Mouse (Mus musculus): ENCODE results near the gene Sema6d. TPM values are rescaled to one million over a fixed set of nuclear protein-coding genes. Genes with fewer than 3 reads are reported as not detected.

The Sema6d gene
- polyA plus RNA-seq, 2 experiments = 2.2 to 3.2 TPM

- Histone ChIP-seq H3K27ac (no peak overlapping the region), H3K4me3 (ENCODE audit: insufficient read depth in 1 of 2, low read depth in 2 of 2, low read length in 2 of 2) (peak overlapping the region in 1 of 2 experiments; percentile 22; a peak in 2 of 4 replicates), H3K27me3 (ENCODE audit: control insufficient read depth, insufficient read depth, low read length) (peaks cover 15% of the 10 kb centered on the region), H3K4me1 (replicated peaks; ENCODE audit: control insufficient read depth in 2 of 2, insufficient read depth in 2 of 2, low read length in 1 of 2) (no peaks in the 10 kb centered on the region), H3K9me3 (ENCODE audit: control insufficient read depth, low read length) (no peaks in the 10 kb centered on the region), H3K9ac (replicated peaks) (no peak overlapping the region), H3K36me3 (replicated peaks; ENCODE audit: control insufficient read depth, insufficient read depth, low read depth) (no peaks in the 10 kb centered on the region), H3K4me2 (ENCODE audit: low read depth) (peak overlapping the region; percentile 13; the same call in 1 of the 2 replicates)
- TF ChIP-seq CTCF (IDR thresholded peaks at IDR 0.05; ENCODE audit: low read depth) (no peak), EP300 (IDR thresholded peaks at IDR 0.05; ENCODE audit: low read depth) (no peak)
- DNase-seq (ENCODE audit: low read depth in 3 of 3, low spot score in 3 of 3) = no peak
- 2% methylated on average over 48 of the region's 49 CpGs for WGBS (ENCODE audit: insufficient replicate concordance)
- no peak for ATAC-seq (ENCODE audit: insufficient read depth)
Observed at GRCm38 (mm10) chr2:124090231-124091141, 717 bp downstream of the Sema6d start.

- no peak overlapping the region for H3K9ac ChIP-seq (replicated peaks)
- H3K27ac ChIP-seq = no peak overlapping the region
- no peak for DNase-seq (ENCODE audit: low read depth in 3 of 3, low spot score in 3 of 3)
- H3K4me1 ChIP-seq (replicated peaks; ENCODE audit: control insufficient read depth in 2 of 2, insufficient read depth in 2 of 2, low read length in 1 of 2) = no peaks in the 10 kb centered on the region
- H3K4me2 ChIP-seq (ENCODE audit: low read depth) = no peak overlapping the region
- ATAC-seq (ENCODE audit: insufficient read depth) = no peak
- no peaks in the 10 kb centered on the region for H3K36me3 ChIP-seq (replicated peaks; ENCODE audit: control insufficient read depth, insufficient read depth, low read depth)
- TF ChIP-seq CTCF (IDR thresholded peaks at IDR 0.05; ENCODE audit: low read depth) (no peak), EP300 (IDR thresholded peaks at IDR 0.05; ENCODE audit: low read depth) (no peak)
- WGBS (ENCODE audit: insufficient replicate concordance) = 21% methylated on average over 1 of the region's 1 CpGs
- H3K27me3 ChIP-seq (ENCODE audit: control insufficient read depth, insufficient read depth, low read length) = no peaks in the 10 kb centered on the region
- no peak overlapping the region for H3K4me3 ChIP-seq (ENCODE audit: insufficient read depth in 1 of 2, low read depth in 2 of 2, low read length in 2 of 2)
- no peaks in the 10 kb centered on the region for H3K9me3 ChIP-seq (ENCODE audit: control insufficient read depth, low read length)
Observed at GRCm38 (mm10) chr2:124099697-124100096, 9.9 kb downstream of the Sema6d start.

GRCm38 (mm10) chr2:124100486-124101200 is 10.9 kb downstream of the Sema6d start:
- no peak overlapping the region for H3K27ac ChIP-seq
- no peak overlapping the region for H3K4me2 ChIP-seq (ENCODE audit: low read depth)
- no peaks in the 10 kb centered on the region for H3K9me3 ChIP-seq (ENCODE audit: control insufficient read depth, low read length)
- ATAC-seq (ENCODE audit: insufficient read depth) (no peak), DNase-seq (ENCODE audit: low read depth in 3 of 3, low spot score in 3 of 3) (no peak)
- H3K9ac ChIP-seq (replicated peaks) = no peak overlapping the region
- H3K4me3 ChIP-seq (ENCODE audit: insufficient read depth in 1 of 2, low read depth in 2 of 2, low read length in 2 of 2) = no peak overlapping the region
- 25% methylated on average over 9 of the region's 9 CpGs for WGBS (ENCODE audit: insufficient replicate concordance)
- no peaks in the 10 kb centered on the region for H3K27me3 ChIP-seq (ENCODE audit: control insufficient read depth, insufficient read depth, low read length)
- TF ChIP-seq EP300 (IDR thresholded peaks at IDR 0.05; ENCODE audit: low read depth) (no peak), CTCF (IDR thresholded peaks at IDR 0.05; ENCODE audit: low read depth) (peak; percentile 54)
- no peaks in the 10 kb centered on the region for H3K4me1 ChIP-seq (replicated peaks; ENCODE audit: control insufficient read depth in 2 of 2, insufficient read depth in 2 of 2, low read length in 1 of 2)
- no peaks in the 10 kb centered on the region for H3K36me3 ChIP-seq (replicated peaks; ENCODE audit: control insufficient read depth, insufficient read depth, low read depth)

DNA sequence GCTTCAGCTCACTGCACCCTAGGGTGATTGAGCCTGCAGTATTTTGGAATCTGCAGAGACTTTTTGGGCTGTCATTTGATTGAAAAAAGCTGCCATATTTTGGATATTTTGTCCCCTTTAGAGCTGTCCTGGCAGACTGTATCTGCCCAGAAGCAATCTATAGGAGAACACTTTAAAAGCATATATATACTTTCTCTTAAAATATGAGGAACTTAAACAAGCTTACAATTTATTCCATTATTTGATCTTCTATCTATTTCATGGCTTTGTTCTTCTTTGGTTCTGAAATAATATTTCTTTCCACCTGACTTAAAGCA is 11.4 kb downstream of the Sema6d start:
- Histone ChIP-seq H3K4me2 (ENCODE audit: low read depth) (no peak overlapping the region), H3K27ac (no peak overlapping the region), H3K9me3 (ENCODE audit: control insufficient read depth, low read length) (no peaks in the 10 kb centered on the region), H3K36me3 (replicated peaks; ENCODE audit: control insufficient read depth, insufficient read depth, low read depth) (no peaks in the 10 kb centered on the region), H3K9ac (replicated peaks) (no peak overlapping the region), H3K4me1 (replicated peaks; ENCODE audit: control insufficient read depth in 2 of 2, insufficient read depth in 2 of 2, low read length in 1 of 2) (no peaks in the 10 kb centered on the region), H3K4me3 (ENCODE audit: insufficient read depth in 1 of 2, low read depth in 2 of 2, low read length in 2 of 2) (no peak overlapping the region), H3K27me3 (ENCODE audit: control insufficient read depth, insufficient read depth, low read length) (no peaks in the 10 kb centered on the region)
- TF ChIP-seq EP300 (IDR thresholded peaks at IDR 0.05; ENCODE audit: low read depth) (no peak), CTCF (IDR thresholded peaks at IDR 0.05; ENCODE audit: low read depth) (no peak)
- no peak for DNase-seq (ENCODE audit: low read depth in 3 of 3, low spot score in 3 of 3)
- ATAC-seq (ENCODE audit: insufficient read depth) = no peak

DNA sequence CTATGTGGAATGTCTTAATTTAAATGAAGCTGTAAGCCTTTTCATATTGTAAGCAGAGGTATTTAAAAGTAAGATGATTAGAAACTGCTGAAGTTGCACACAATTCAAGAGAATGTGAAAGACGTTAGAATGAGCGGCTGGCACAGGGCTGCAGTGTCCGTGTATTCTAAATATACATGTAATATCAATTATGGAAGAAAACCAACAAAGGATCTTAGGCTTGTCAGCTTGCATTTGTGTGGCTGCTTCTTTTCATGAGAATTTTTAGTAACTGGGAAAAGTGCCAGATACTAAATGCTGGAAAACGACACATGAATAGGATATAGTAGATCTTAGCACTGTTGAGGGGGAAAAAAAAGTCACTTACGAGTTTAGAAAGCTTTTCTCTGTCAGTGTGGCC is 11.8 kb downstream of the Sema6d start:
- DNase-seq (ENCODE audit: low read depth in 3 of 3, low spot score in 3 of 3) = no peak
- Histone ChIP-seq H3K36me3 (replicated peaks; ENCODE audit: control insufficient read depth, insufficient read depth, low read depth) (no peaks in the 10 kb centered on the region), H3K27ac (no peak overlapping the region), H3K4me1 (replicated peaks; ENCODE audit: control insufficient read depth in 2 of 2, insufficient read depth in 2 of 2, low read length in 1 of 2) (no peaks in the 10 kb centered on the region), H3K27me3 (ENCODE audit: control insufficient read depth, insufficient read depth, low read length) (no peaks in the 10 kb centered on the region), H3K4me3 (ENCODE audit: insufficient read depth in 1 of 2, low read depth in 2 of 2, low read length in 2 of 2) (no peak overlapping the region), H3K4me2 (ENCODE audit: low read depth) (no peak overlapping the region), H3K9ac (replicated peaks) (no peak overlapping the region), H3K9me3 (ENCODE audit: control insufficient read depth, low read length) (no peaks in the 10 kb centered on the region)
- WGBS (ENCODE audit: insufficient replicate concordance) = 65% methylated on average over 5 of the region's 5 CpGs
- no peak for ATAC-seq (ENCODE audit: insufficient read depth)
- TF ChIP-seq EP300 (IDR thresholded peaks at IDR 0.05; ENCODE audit: low read depth) = no peak
- TF ChIP-seq CTCF (IDR thresholded peaks at IDR 0.05; ENCODE audit: low read depth) = no peak
